Mouse (Mus musculus): ENCODE results near the gene St5. TPM values are rescaled to one million over a fixed set of nuclear protein-coding genes. Genes with fewer than 3 reads are reported as not detected.

St5 gene
- polyA plus RNA-seq, 1 experiment: 28.6 TPM

DNA sequence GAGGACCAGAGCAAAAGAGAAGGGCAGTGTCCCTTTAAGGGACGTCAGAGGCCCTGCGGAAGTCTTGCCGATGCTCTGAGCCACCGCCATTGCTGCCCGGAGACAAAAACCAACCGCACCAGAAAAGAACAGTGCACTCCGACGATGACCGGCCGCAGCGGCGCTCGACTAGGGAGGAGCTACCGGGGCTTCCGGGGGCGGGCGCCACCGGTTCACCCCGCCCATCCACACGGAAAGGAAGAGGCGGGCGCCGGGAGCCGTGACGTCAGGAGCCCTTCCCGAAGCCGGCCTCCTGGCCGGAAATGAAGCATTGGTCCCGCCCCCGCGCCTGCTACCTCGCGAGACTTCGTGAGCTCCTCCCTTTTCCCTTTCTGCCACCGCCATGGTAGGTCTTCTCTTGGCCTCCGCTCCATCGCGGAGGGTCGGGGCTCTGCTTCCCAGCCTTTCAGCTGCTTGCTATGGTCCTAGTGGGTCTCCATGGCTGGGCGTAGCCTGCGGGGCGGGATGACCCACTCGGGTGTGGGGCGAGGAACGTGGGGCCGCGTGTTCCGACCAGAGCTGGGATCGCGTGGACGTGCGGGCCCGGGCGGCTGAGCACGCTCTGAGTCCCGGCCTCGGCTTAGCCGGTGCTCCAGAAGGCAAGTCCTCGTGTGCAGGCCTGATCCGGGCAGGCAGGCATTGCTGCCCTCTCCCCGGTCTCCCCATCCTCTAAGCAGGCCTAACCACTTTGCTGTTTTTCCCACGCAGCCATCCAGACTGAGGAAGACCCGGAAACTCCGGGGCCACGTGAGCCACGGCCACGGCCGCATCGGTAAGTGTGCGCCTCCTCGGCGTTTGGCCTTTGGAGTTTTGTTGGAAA, 184.3 kb downstream of the St5 start, which contains the start of gene Rpl27a:
Gene Rpl27a (plus strand): TSS at position 310 of the 859 bp plus-strand sequence.
- TF ChIP-seq MAX (IDR thresholded peaks at IDR 0.05) (peak; percentile 30), USF1 (IDR thresholded peaks at IDR 0.05; ENCODE audit: low read depth) (peak; percentile 53), CEBPB (IDR thresholded peaks at IDR 0.05; ENCODE audit: low read depth) (no peak), FOSL1 (IDR thresholded peaks at IDR 0.05; ENCODE audit: insufficient read depth, low read length, poor library complexity, severe bottlenecking) (no peak), CTCF (IDR thresholded peaks at IDR 0.05; ENCODE audit: control insufficient read depth, insufficient read depth, insufficient read length) (no peak)

DNA sequence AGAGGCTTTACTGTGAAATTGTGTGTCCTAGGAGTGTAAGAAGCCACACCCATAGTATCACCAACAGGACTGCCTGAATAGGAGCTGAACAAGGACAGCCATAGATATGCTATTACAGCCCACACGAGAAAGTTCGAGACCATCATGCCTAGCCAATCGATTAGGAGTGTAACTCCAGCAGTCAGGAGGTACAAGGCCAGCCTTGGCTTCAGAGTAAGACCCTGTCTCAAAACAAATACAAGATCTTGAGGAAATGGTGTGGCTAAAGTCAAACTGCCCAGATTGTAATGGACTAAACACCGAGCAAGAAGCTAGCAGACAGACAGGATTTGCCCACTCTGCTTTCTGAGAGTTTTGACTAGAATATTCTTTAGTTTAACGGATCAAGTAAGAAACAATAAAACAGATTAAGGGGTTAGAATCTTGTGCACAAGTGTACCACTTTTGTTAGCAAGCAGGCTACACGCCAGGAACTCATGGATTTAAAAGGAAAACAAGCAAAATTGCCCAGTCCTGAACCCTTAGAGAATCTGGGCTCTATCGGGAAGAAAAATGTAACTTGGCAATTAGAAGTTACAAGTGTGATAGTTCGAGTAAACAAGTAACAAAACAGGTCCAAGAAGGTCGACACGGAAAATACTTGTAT, 185.2 kb downstream of the St5 start:
- peaks cover 38% of the 10 kb centered on the region for H3K36me3 ChIP-seq (ENCODE audit: control insufficient read depth, insufficient read depth)
- H3K27me3 ChIP-seq (ENCODE audit: control insufficient read depth, insufficient read depth, insufficient read length): no peaks in the 10 kb centered on the region
- H3K79me3 ChIP-seq (ENCODE audit: low read depth): peaks cover 35% of the 10 kb centered on the region
- H3ac ChIP-seq (ENCODE audit: control insufficient read depth, insufficient read length, low read depth): peak overlapping the region; percentile 43
- no peak for TF ChIP-seq CEBPB (IDR thresholded peaks at IDR 0.05; ENCODE audit: low read depth)
- TF ChIP-seq MYOD1 (IDR thresholded peaks at IDR 0.05; ENCODE audit: control insufficient read depth, insufficient read length, low read depth): no peak
- H3K4me3 ChIP-seq (ENCODE audit: insufficient read depth, poor library complexity, severe bottlenecking): peak overlapping the region; percentile 83
- H3K79me2 ChIP-seq (ENCODE audit: control insufficient read depth, insufficient read depth): peaks cover 42% of the 10 kb centered on the region

More for the DNA sequence above, 184.3 kb downstream of the St5 start, which contains the start of gene Rpl27a:
- peak within 1 kb of the TSS; percentile 83 for H3K4me3 ChIP-seq (ENCODE audit: insufficient read depth, poor library complexity, severe bottlenecking)
- H3K36me3 ChIP-seq (ENCODE audit: control insufficient read depth, insufficient read depth): peaks cover 47% of the 10 kb centered on the region
- peaks cover 35% of the 10 kb centered on the region for H3K79me3 ChIP-seq (ENCODE audit: low read depth)
- H3K79me2 ChIP-seq (ENCODE audit: control insufficient read depth, insufficient read depth): peaks cover 43% of the 10 kb centered on the region
- peak within 1 kb of the TSS; percentile 92 for H3ac ChIP-seq (ENCODE audit: control insufficient read depth, insufficient read length, low read depth)
- H3K27me3 ChIP-seq (ENCODE audit: control insufficient read depth, insufficient read depth, insufficient read length): no peaks in the 10 kb centered on the region

DNA sequence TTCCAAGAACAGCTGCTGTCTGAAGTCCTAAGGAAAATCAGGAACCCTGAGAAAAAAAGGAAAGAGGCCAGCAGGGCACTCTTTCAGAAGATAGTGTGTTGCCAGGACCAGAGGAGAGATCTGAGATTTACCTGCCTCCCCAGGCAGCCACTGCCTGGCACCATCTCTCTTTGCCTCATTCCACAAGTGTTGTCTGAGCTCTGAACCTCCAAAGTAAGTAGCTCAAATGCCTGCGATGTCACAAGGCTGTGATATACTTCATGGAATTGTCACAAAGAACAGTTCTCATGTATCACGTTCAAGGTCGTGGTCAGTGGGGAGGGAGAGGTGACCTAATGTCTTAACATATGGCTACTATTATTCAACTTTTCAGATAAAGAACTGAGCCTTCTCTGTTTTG, 186.9 kb downstream of the St5 start:
- H3K4me3 ChIP-seq (ENCODE audit: insufficient read depth, poor library complexity, severe bottlenecking): no peak overlapping the region
- no peaks in the 10 kb centered on the region for H3K27me3 ChIP-seq (ENCODE audit: control insufficient read depth, insufficient read depth, insufficient read length)
- H3K36me3 ChIP-seq (ENCODE audit: control insufficient read depth, insufficient read depth): peaks cover 21% of the 10 kb centered on the region

DNA sequence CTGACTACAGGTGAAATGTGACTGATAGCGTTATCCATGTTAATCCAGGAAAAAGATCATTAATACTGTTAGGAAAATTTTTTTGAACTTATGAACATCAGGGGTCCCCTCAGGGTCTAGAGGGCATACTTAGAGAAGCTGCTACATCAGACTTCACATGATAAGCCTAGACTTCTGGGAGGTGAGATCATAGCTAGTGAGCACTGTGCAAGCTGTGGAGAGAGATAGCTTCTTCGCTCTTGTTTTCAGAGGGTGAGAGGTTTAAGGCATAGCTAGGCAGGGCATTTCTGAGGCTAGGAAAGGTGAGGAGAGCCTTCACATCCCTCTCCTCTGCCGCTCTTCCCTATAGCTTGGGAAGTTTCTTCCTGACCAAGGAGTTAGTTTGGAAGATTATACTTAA, 191.6 kb downstream of the St5 start:
- Histone ChIP-seq H3K4me3 (ENCODE audit: insufficient read depth, poor library complexity, severe bottlenecking) (no peak overlapping the region), H3K79me2 (ENCODE audit: control insufficient read depth, insufficient read depth) (no peaks in the 10 kb centered on the region), H3K36me3 (ENCODE audit: control insufficient read depth, insufficient read depth) (no peaks in the 10 kb centered on the region), H3K27me3 (ENCODE audit: control insufficient read depth, insufficient read depth, insufficient read length) (no peaks in the 10 kb centered on the region), H3ac (ENCODE audit: control insufficient read depth, insufficient read length, low read depth) (no peak overlapping the region), H3K79me3 (ENCODE audit: low read depth) (no peaks in the 10 kb centered on the region)
- no peak for TF ChIP-seq FOSL1 (IDR thresholded peaks at IDR 0.05; ENCODE audit: insufficient read depth, low read length, poor library complexity, severe bottlenecking)
- no peak for TF ChIP-seq MYOG (IDR thresholded peaks at IDR 0.05; ENCODE audit: control insufficient read depth, extremely low read depth, insufficient read length)
- no peak for TF ChIP-seq USF1 (IDR thresholded peaks at IDR 0.05; ENCODE audit: low read depth)
- TF ChIP-seq CTCF (IDR thresholded peaks at IDR 0.05; ENCODE audit: control insufficient read depth, insufficient read depth, insufficient read length): no peak
- no peak for TF ChIP-seq CEBPB (IDR thresholded peaks at IDR 0.05; ENCODE audit: low read depth)
- TF ChIP-seq MAX (IDR thresholded peaks at IDR 0.05): no peak
- TF ChIP-seq MYOD1 (IDR thresholded peaks at IDR 0.05; ENCODE audit: control insufficient read depth, insufficient read length, low read depth): no peak

More for the DNA sequence above, 186.9 kb downstream of the St5 start:
- TF ChIP-seq CEBPB (IDR thresholded peaks at IDR 0.05; ENCODE audit: low read depth): no peak
- no peak for TF ChIP-seq MYOD1 (IDR thresholded peaks at IDR 0.05; ENCODE audit: control insufficient read depth, insufficient read length, low read depth)
- no peak for TF ChIP-seq MAX (IDR thresholded peaks at IDR 0.05)
- Histone ChIP-seq H3K79me2 (ENCODE audit: control insufficient read depth, insufficient read depth) (peaks cover 26% of the 10 kb centered on the region), H3ac (ENCODE audit: control insufficient read depth, insufficient read length, low read depth) (no peak overlapping the region), H3K79me3 (ENCODE audit: low read depth) (peaks cover 23% of the 10 kb centered on the region)

DNA sequence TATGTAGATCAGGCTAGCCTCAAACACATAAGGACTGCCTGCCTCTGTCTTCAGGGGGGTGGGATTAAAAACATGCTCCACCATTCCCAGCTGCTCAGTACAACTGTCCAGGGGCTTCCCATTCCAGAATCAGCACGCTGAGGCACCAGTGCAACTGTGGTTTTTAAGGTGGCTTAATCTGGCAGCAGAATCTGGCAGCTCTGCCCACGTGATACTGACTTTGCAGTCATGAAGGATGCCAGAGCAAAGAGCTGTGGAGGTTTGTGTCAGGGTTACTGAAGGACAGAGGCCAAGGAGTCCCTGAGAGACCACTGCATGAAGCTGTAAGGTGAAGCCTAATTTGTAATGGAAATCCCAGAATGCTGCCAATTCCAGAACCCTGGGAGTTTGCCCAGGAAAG, 192.6 kb downstream of the St5 start:
- no peaks in the 10 kb centered on the region for H3K36me3 ChIP-seq (ENCODE audit: control insufficient read depth, insufficient read depth)
- H3K27me3 ChIP-seq (ENCODE audit: control insufficient read depth, insufficient read depth, insufficient read length): no peaks in the 10 kb centered on the region
- H3ac ChIP-seq (ENCODE audit: control insufficient read depth, insufficient read length, low read depth): no peak overlapping the region
- H3K4me3 ChIP-seq (ENCODE audit: insufficient read depth, poor library complexity, severe bottlenecking): no peak overlapping the region
- H3K79me2 ChIP-seq (ENCODE audit: control insufficient read depth, insufficient read depth): no peaks in the 10 kb centered on the region
- H3K79me3 ChIP-seq (ENCODE audit: low read depth): no peaks in the 10 kb centered on the region
- TF ChIP-seq USF1 (IDR thresholded peaks at IDR 0.05; ENCODE audit: low read depth): no peak
- TF ChIP-seq MYOG (IDR thresholded peaks at IDR 0.05; ENCODE audit: control insufficient read depth, extremely low read depth, insufficient read length): no peak
- TF ChIP-seq MYOD1 (IDR thresholded peaks at IDR 0.05; ENCODE audit: control insufficient read depth, insufficient read length, low read depth): no peak
- TF ChIP-seq FOSL1 (IDR thresholded peaks at IDR 0.05; ENCODE audit: insufficient read depth, low read length, poor library complexity, severe bottlenecking): no peak
- TF ChIP-seq MAX (IDR thresholded peaks at IDR 0.05): no peak
- no peak for TF ChIP-seq CEBPB (IDR thresholded peaks at IDR 0.05; ENCODE audit: low read depth)
- TF ChIP-seq CTCF (IDR thresholded peaks at IDR 0.05; ENCODE audit: control insufficient read depth, insufficient read depth, insufficient read length): no peak

DNA sequence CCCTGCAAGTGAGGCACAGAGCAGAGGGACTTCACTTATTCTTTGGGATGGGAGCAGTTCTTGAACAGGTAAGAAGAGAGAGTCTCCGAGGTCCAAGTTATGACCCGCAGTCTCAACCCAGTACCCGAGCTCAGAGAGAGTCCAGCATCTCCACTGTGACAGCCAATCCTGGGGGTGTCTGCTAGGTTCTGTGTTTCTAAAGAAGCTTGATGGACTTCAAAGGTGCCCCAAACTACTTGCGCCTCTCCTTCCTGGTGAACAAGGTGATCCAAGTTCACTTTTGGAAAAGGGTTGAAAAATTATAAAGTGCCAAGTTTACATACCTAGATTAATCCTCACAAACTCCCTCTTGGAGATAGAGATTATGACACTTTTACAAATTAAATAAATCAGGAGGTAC, 195.4 kb downstream of the St5 start, which contains the start of gene Trim66:
Gene Trim66 (minus strand): TSS at position 101 of the 400 bp plus-strand sequence.
- Histone ChIP-seq H3ac (ENCODE audit: control insufficient read depth, insufficient read length, low read depth) (no peak within 1 kb of the TSS), H3K79me3 (ENCODE audit: low read depth) (no peaks in the 10 kb centered on the region), H3K36me3 (ENCODE audit: control insufficient read depth, insufficient read depth) (no peaks in the 10 kb centered on the region), H3K79me2 (ENCODE audit: control insufficient read depth, insufficient read depth) (no peaks in the 10 kb centered on the region), H3K4me3 (ENCODE audit: insufficient read depth, poor library complexity, severe bottlenecking) (no peak within 1 kb of the TSS), H3K27me3 (ENCODE audit: control insufficient read depth, insufficient read depth, insufficient read length) (no peaks in the 10 kb centered on the region)
- no peak for TF ChIP-seq CTCF (IDR thresholded peaks at IDR 0.05; ENCODE audit: control insufficient read depth, insufficient read depth, insufficient read length)
- no peak for TF ChIP-seq CEBPB (IDR thresholded peaks at IDR 0.05; ENCODE audit: low read depth)
- no peak for TF ChIP-seq FOSL1 (IDR thresholded peaks at IDR 0.05; ENCODE audit: insufficient read depth, low read length, poor library complexity, severe bottlenecking)
- TF ChIP-seq MYOD1 (IDR thresholded peaks at IDR 0.05; ENCODE audit: control insufficient read depth, insufficient read length, low read depth): no peak
- no peak for TF ChIP-seq MAX (IDR thresholded peaks at IDR 0.05)
- TF ChIP-seq USF1 (IDR thresholded peaks at IDR 0.05; ENCODE audit: low read depth): no peak
- TF ChIP-seq MYOG (IDR thresholded peaks at IDR 0.05; ENCODE audit: control insufficient read depth, extremely low read depth, insufficient read length): no peak
